In genomic region chr4:97544016-97544415, GRCm38 (mm10) we compare ENCODE assay signal across 19 mouse cellular contexts.
A peak's percentile ranks its signal among the peaks of the same experiment; 100 is the strongest.
DNase-seq lines count a peak whose midpoint lies in the region; ATAC-seq and TF ChIP-seq lines count a peak whose summit lies in the region.
"Had no signal": no experiment of that assay in that cellular context is flagged by ENCODE, and none has a peak within 500 bp of the region (broad histone marks: within the 10 kb centered on the region; RNA-seq: fewer than 3 reads in every experiment).

No protein-coding gene starts in this region.

- H3K27me3 ChIP-seq in heart, embryonic 10.5 days (ENCODE audit: insufficient read depth, poor library complexity, severe bottlenecking): no peaks in the 10 kb centered on the region
- no peaks in the 10 kb centered on the region for H3K27me3 ChIP-seq in lung, embryonic 16.5 days (ENCODE audit: control insufficient read depth, insufficient read depth, low read depth, low read length)
- no peaks in the 10 kb centered on the region for H3K27me3 ChIP-seq in lung, postnatal 0 days (replicated peaks; ENCODE audit: insufficient read depth, low read length)
- H3K27me3 ChIP-seq: embryonic facial prominence, embryonic 12.5 days; forebrain, embryonic 13.5 days; midbrain, embryonic 15.5 days; Patski had no signal

- no peaks in the 10 kb centered on the region for H3K4me1 ChIP-seq in heart, embryonic 10.5 days
- peaks cover 7% of the 10 kb centered on the region for H3K4me1 ChIP-seq in lung, embryonic 16.5 days (replicated peaks; ENCODE audit: control insufficient read depth, insufficient read depth, low read length)
- no peaks in the 10 kb centered on the region for H3K4me1 ChIP-seq in lung, postnatal 0 days (ENCODE audit: insufficient read depth, low read depth, low read length)
- H3K4me1 ChIP-seq: embryonic facial prominence, embryonic 12.5 days; forebrain, embryonic 13.5 days; midbrain, embryonic 15.5 days had no signal

- H3K9me3 ChIP-seq in heart, embryonic 10.5 days: no peaks in the 10 kb centered on the region
- H3K9me3 ChIP-seq in lung, embryonic 16.5 days (ENCODE audit: control insufficient read depth, low read length): no peaks in the 10 kb centered on the region
- H3K9me3 ChIP-seq in lung, postnatal 0 days (ENCODE audit: low read length): no peaks in the 10 kb centered on the region
- H3K9me3 ChIP-seq: embryonic facial prominence, embryonic 12.5 days; midbrain, embryonic 15.5 days had no signal

- 27% methylated on average over 5 of the region's 5 CpGs for whole genome bisulfite sequencing in heart, embryonic 10.5 days
- 27% methylated on average over 5 of the region's 5 CpGs for WGBS in lung, embryonic 16.5 days
- WGBS in lung, postnatal 0 days: 20% methylated on average over 5 of the region's 5 CpGs

- no peak overlapping the region for H3K27ac ChIP-seq in heart, embryonic 10.5 days
- peak overlapping the region; percentile 20; the same call in 1 of the 2 replicates for H3K27ac ChIP-seq in lung, embryonic 16.5 days (ENCODE audit: low read length)
- H3K27ac ChIP-seq in lung, postnatal 0 days (ENCODE audit: low read length): no peak overlapping the region
- H3K27ac ChIP-seq: embryonic facial prominence, embryonic 12.5 days; forebrain, embryonic 13.5 days; midbrain, embryonic 15.5 days had no signal

- H3K4me2 ChIP-seq in lung, embryonic 16.5 days (ENCODE audit: low read depth, low read length): no peak overlapping the region
- no peak overlapping the region for H3K4me2 ChIP-seq in lung, postnatal 0 days (replicated peaks; ENCODE audit: low read depth, low read length)
- H3K4me2 ChIP-seq: embryonic facial prominence, embryonic 12.5 days; forebrain, embryonic 13.5 days; midbrain, embryonic 15.5 days had no signal

- H3K36me3 ChIP-seq in heart, embryonic 10.5 days: no peaks in the 10 kb centered on the region
- H3K36me3 ChIP-seq in lung, embryonic 16.5 days (ENCODE audit: control insufficient read depth, insufficient read depth, low read length): no peaks in the 10 kb centered on the region
- H3K36me3 ChIP-seq in lung, postnatal 0 days (ENCODE audit: insufficient read depth, low read length): no peaks in the 10 kb centered on the region
- H3K36me3 ChIP-seq: embryonic facial prominence, embryonic 12.5 days; midbrain, embryonic 15.5 days had no signal

- TF ChIP-seq EP300 in lung, postnatal 0 days (IDR thresholded peaks at IDR 0.05): no peak

- TF ChIP-seq CTCF in lung, postnatal 0 days (IDR thresholded peaks at IDR 0.05): no peak

- H3K9ac ChIP-seq in lung, embryonic 16.5 days (ENCODE audit: low read length): no peak overlapping the region
- H3K9ac ChIP-seq in lung, postnatal 0 days (replicated peaks; ENCODE audit: low read depth): no peak overlapping the region
- H3K9ac ChIP-seq: embryonic facial prominence, embryonic 12.5 days; forebrain, embryonic 13.5 days; midbrain, embryonic 15.5 days had no signal

- H3K4me3 ChIP-seq in heart, embryonic 10.5 days: no peak overlapping the region
- no peak overlapping the region for H3K4me3 ChIP-seq in lung, embryonic 16.5 days (ENCODE audit: low read length)
- H3K4me3 ChIP-seq in lung, postnatal 0 days (ENCODE audit: low read depth, low read length): no peak overlapping the region
- H3K4me3 ChIP-seq: embryonic facial prominence, embryonic 12.5 days; forebrain, embryonic 13.5 days; midbrain, embryonic 15.5 days had no signal

- ATAC-seq in lung, embryonic 16.5 days (ENCODE audit: low read depth): peak; percentile 68
- no peak for ATAC-seq in lung, postnatal 0 days
- ATAC-seq: forebrain, embryonic 13.5 days; midbrain, embryonic 15.5 days; Patski had no signal

- DNase-seq in heart, embryonic 10.5 days (ENCODE audit: low spot score): peak; percentile 75
- no peak for DNase-seq in heart, adult 18-20 months
- no peak for DNase-seq in lung, postnatal 0 days (ENCODE audit: low spot score)
- DNase-seq in embryo, embryonic 11 days: peak; percentile 24
- peak; percentile 9 for DNase-seq in mesoderm, embryonic 11.5 days (ENCODE audit: low read depth, low spot score)
- no peak for DNase-seq in ovary, adult 18-20 months (ENCODE audit: low spot score)
- no peak for DNase-seq in retina, embryonic 14.5 days (ENCODE audit: low spot score)
- DNase-seq: adrenal gland, postnatal 14 days; gastrocnemius, postnatal 10 days; heart, postnatal 14 days; kidney, adult 2 months; left cerebral cortex, postnatal 4 days; lung, adult 2 months; right cerebral cortex, postnatal 25 days had no signal

Comparison
In these comparisons a context has a peak if more than half of its experiments do, and no peak if none do; other contexts are left out.
1. DNase-seq: peak in heart, embryonic 10.5 days (single experiment), embryo, embryonic 11 days (single experiment) and mesoderm, embryonic 11.5 days (single experiment); none in heart, adult 18-20 months (0 of 2), lung, postnatal 0 days (single experiment), ovary, adult 18-20 months (single experiment) and retina, embryonic 14.5 days (single experiment).